Mouse (Mus musculus) embryonic facial prominence, embryonic 12.5 days (tissue): ENCODE measurements at regions not wholly inside any gene's neighbourhood (a gene's known extent, or its start where the extent isn't known, plus 50 kb on each side); places are given as distances from the start of the nearest gene placed in this dataset.

Experiments used
- ATAC-seq: fragments of 200-750 bp; cut with Nextera tagmentation; 2 replicates; pipeline ENCODE4 v1.8.0; 2017; ENCODE audit not compliant: insufficient number of reproducible peaks, insufficient read depth, low FRiP score, low TSS enrichment
- H3K27ac ChIP-seq: fragments of 300-500 bp; sonication (generic); 2 replicates; pipeline ENCODE4 v1.5.1; 2016; ENCODE audit warnings: mild to moderate bottlenecking
- H3K27me3 ChIP-seq: fragments of 300-500 bp; sonication (generic); 2 replicates; pipeline ENCODE4 v1.6.1; 2016; ENCODE audit warnings: mild to moderate bottlenecking, moderate library complexity
- H3K36me3 ChIP-seq: fragments of 300-500 bp; sonication (generic); 2 replicates; pipeline ENCODE4 v1.6.1; 2016; ENCODE audit warnings: mild to moderate bottlenecking
- H3K4me1 ChIP-seq: fragments of 300-500 bp; sonication (generic); 2 replicates; pipeline ENCODE4 v1.6.1; 2016
- H3K4me2 ChIP-seq: fragments of 300-500 bp; sonication (generic); replicated peaks from 2 replicates; pipeline ENCODE4 v1.6.1; 2016; ENCODE audit warnings: mild to moderate bottlenecking, moderate library complexity
- H3K4me3 ChIP-seq: fragments of 300-500 bp; sonication (generic); 2 replicates; pipeline ENCODE4 v1.5.1; 2016; ENCODE audit warnings: mild to moderate bottlenecking
- H3K9ac ChIP-seq: fragments of 300-500 bp; sonication (generic); 2 replicates; pipeline ENCODE4 v1.6.1; 2016; ENCODE audit warnings: mild to moderate bottlenecking, moderate library complexity
- H3K9me3 ChIP-seq: fragments of 300-500 bp; sonication (generic); 2 replicates; pipeline ENCODE4 v1.6.1; 2016; ENCODE audit warnings: mild to moderate bottlenecking, moderate library complexity
- whole genome bisulfite sequencing: fragments of 180-500 bp; shearing (Covaris S2); methylation state at CpG from one replicate; pipeline ENCODE4 v1.1.7; 2016; 5-methylcytosine and 5-hydroxymethylcytosine counted together

- no peaks in the 10 kb centered on the region for H3K9me3 ChIP-seq
Observed at GRCm38 (mm10) chr6:147759485-147759884, 283.9 kb downstream of the Ccdc91 start.

GRCm38 (mm10) chr6:147760113-147760512, 284.5 kb downstream of the Ccdc91 start:
- H3K4me2 ChIP-seq, result no peak overlapping the region
- H3K9ac ChIP-seq, result no peak overlapping the region
- WGBS, result 79% methylated on average over 2 of the region's 2 CpGs
- H3K27ac ChIP-seq, result no peak overlapping the region
- no peaks in the 10 kb centered on the region for H3K27me3 ChIP-seq
- H3K4me1 ChIP-seq, result peaks cover 8% of the 10 kb centered on the region; the same call in 1 of the 2 replicates
- H3K36me3 ChIP-seq, result no peaks in the 10 kb centered on the region
- no peaks in the 10 kb centered on the region for H3K9me3 ChIP-seq
- H3K4me3 ChIP-seq, result no peak overlapping the region
- ATAC-seq, result no peak

More at GRCm38 (mm10) chr6:147759485-147759884, 283.9 kb downstream of the Ccdc91 start:
- Histone ChIP-seq H3K4me1 (peaks cover 8% of the 10 kb centered on the region; the same call in 1 of the 2 replicates), H3K27ac (no peak overlapping the region), H3K9ac (no peak overlapping the region), H3K27me3 (no peaks in the 10 kb centered on the region), H3K36me3 (no peaks in the 10 kb centered on the region), H3K4me3 (no peak overlapping the region), H3K4me2 (no peak overlapping the region)
- WGBS, result 88% methylated on average over 7 of the region's 7 CpGs
- ATAC-seq, result no peak

- no peaks in the 10 kb centered on the region for H3K9me3 ChIP-seq
- no peaks in the 10 kb centered on the region for H3K4me1 ChIP-seq
- no peak overlapping the region for H3K27ac ChIP-seq
- no peak overlapping the region for H3K4me2 ChIP-seq
- 77% methylated on average over 1 of the region's 1 CpGs for WGBS
- H3K36me3 ChIP-seq, result no peaks in the 10 kb centered on the region
- no peaks in the 10 kb centered on the region for H3K27me3 ChIP-seq
- H3K4me3 ChIP-seq, result no peak overlapping the region
- H3K9ac ChIP-seq, result no peak overlapping the region
- no peak for ATAC-seq
Observed at GRCm38 (mm10) chr6:147765241-147765640, 281.8 kb upstream of the Far2 start.

- WGBS, result 78% methylated on average over 5 of the region's 5 CpGs
- H3K9ac ChIP-seq, result no peak overlapping the region
- ATAC-seq, result no peak
- no peaks in the 10 kb centered on the region for H3K4me1 ChIP-seq
- H3K27ac ChIP-seq, result no peak overlapping the region
- no peaks in the 10 kb centered on the region for H3K27me3 ChIP-seq
- no peak overlapping the region for H3K4me3 ChIP-seq
- H3K36me3 ChIP-seq, result no peaks in the 10 kb centered on the region
- H3K4me2 ChIP-seq, result no peak overlapping the region
- H3K9me3 ChIP-seq, result no peaks in the 10 kb centered on the region
Observed at GRCm38 (mm10) chr6:147769180-147769579, 277.9 kb upstream of the Far2 start.

GRCm38 (mm10) chr6:147770034-147770433, 277.0 kb upstream of the Far2 start:
- Histone ChIP-seq H3K36me3 (no peaks in the 10 kb centered on the region), H3K27me3 (no peaks in the 10 kb centered on the region), H3K4me3 (no peak overlapping the region), H3K4me2 (no peak overlapping the region), H3K9ac (no peak overlapping the region), H3K9me3 (no peaks in the 10 kb centered on the region), H3K27ac (no peak overlapping the region), H3K4me1 (no peaks in the 10 kb centered on the region)
- ATAC-seq, result no peak

- Histone ChIP-seq H3K9me3 (no peaks in the 10 kb centered on the region), H3K4me1 (no peaks in the 10 kb centered on the region), H3K27me3 (no peaks in the 10 kb centered on the region), H3K4me3 (no peak overlapping the region), H3K9ac (no peak overlapping the region), H3K27ac (no peak overlapping the region), H3K36me3 (no peaks in the 10 kb centered on the region), H3K4me2 (no peak overlapping the region)
- 27% methylated on average over 4 of the region's 4 CpGs for WGBS
- peak; percentile 64 for ATAC-seq
Observed at GRCm38 (mm10) chr6:147771411-147771810, 275.6 kb upstream of the Far2 start.

- Histone ChIP-seq H3K4me3 (no peak overlapping the region), H3K27me3 (no peaks in the 10 kb centered on the region), H3K9ac (no peak overlapping the region), H3K4me2 (no peak overlapping the region), H3K4me1 (no peaks in the 10 kb centered on the region), H3K36me3 (no peaks in the 10 kb centered on the region), H3K9me3 (no peaks in the 10 kb centered on the region), H3K27ac (no peak overlapping the region)
- WGBS, result 80% methylated on average over 10 of the region's 10 CpGs
- ATAC-seq, result no peak
Observed at GRCm38 (mm10) chr6:147773904-147774303, 273.2 kb upstream of the Far2 start.

GRCm38 (mm10) chr6:147774626-147775025, 272.4 kb upstream of the Far2 start:
- H3K4me3 ChIP-seq, result no peak overlapping the region
- ATAC-seq, result no peak
- H3K27me3 ChIP-seq, result no peaks in the 10 kb centered on the region
- H3K4me2 ChIP-seq, result no peak overlapping the region
- no peak overlapping the region for H3K27ac ChIP-seq
- H3K36me3 ChIP-seq, result no peaks in the 10 kb centered on the region
- H3K9me3 ChIP-seq, result no peaks in the 10 kb centered on the region
- H3K4me1 ChIP-seq, result no peaks in the 10 kb centered on the region
- 86% methylated on average over 6 of the region's 6 CpGs for WGBS
- no peak overlapping the region for H3K9ac ChIP-seq

GRCm38 (mm10) chr6:147779466-147779865, 267.6 kb upstream of the Far2 start:
- Histone ChIP-seq H3K9me3 (no peaks in the 10 kb centered on the region), H3K9ac (no peak overlapping the region), H3K27ac (no peak overlapping the region), H3K36me3 (no peaks in the 10 kb centered on the region), H3K4me1 (no peaks in the 10 kb centered on the region), H3K27me3 (no peaks in the 10 kb centered on the region), H3K4me3 (no peak overlapping the region), H3K4me2 (no peak overlapping the region)
- no peak for ATAC-seq
- WGBS, result 80% methylated on average over 1 of the region's 1 CpGs

GRCm38 (mm10) chr6:147784249-147784648, 262.8 kb upstream of the Far2 start:
- no peaks in the 10 kb centered on the region for H3K9me3 ChIP-seq
- 88% methylated on average over 2 of the region's 2 CpGs for WGBS
- no peak overlapping the region for H3K4me3 ChIP-seq
- H3K27ac ChIP-seq, result no peak overlapping the region
- ATAC-seq, result no peak
- H3K9ac ChIP-seq, result no peak overlapping the region
- H3K4me1 ChIP-seq, result no peaks in the 10 kb centered on the region
- no peak overlapping the region for H3K4me2 ChIP-seq
- 0 out of 2 replicates have a peak, but pooled peaks cover 3% of the 10 kb centered on the region for H3K27me3 ChIP-seq
- H3K36me3 ChIP-seq, result no peaks in the 10 kb centered on the region

- Histone ChIP-seq H3K4me1 (no peaks in the 10 kb centered on the region), H3K36me3 (no peaks in the 10 kb centered on the region), H3K9me3 (no peaks in the 10 kb centered on the region), H3K27ac (no peak overlapping the region), H3K27me3 (0 out of 2 replicates have a peak, but pooled peaks cover 3% of the 10 kb centered on the region), H3K4me3 (no peak overlapping the region), H3K4me2 (no peak overlapping the region), H3K9ac (no peak overlapping the region)
- no peak for ATAC-seq
- 88% methylated on average over 6 of the region's 6 CpGs for WGBS
Observed at GRCm38 (mm10) chr6:147784854-147785253, 262.2 kb upstream of the Far2 start.

- no peaks in the 10 kb centered on the region for H3K4me1 ChIP-seq
- 0 out of 2 replicates have a peak, but pooled peaks cover 3% of the 10 kb centered on the region for H3K27me3 ChIP-seq
- H3K36me3 ChIP-seq, result no peaks in the 10 kb centered on the region
- 79% methylated on average over 2 of the region's 2 CpGs for WGBS
- ATAC-seq, result no peak
- no peak overlapping the region for H3K9ac ChIP-seq
- H3K9me3 ChIP-seq, result no peaks in the 10 kb centered on the region
- H3K27ac ChIP-seq, result no peak overlapping the region
- no peak overlapping the region for H3K4me3 ChIP-seq
- H3K4me2 ChIP-seq, result no peak overlapping the region
Observed at GRCm38 (mm10) chr6:147788095-147788494, 259.0 kb upstream of the Far2 start.

- 75% methylated on average over 6 of the region's 6 CpGs for WGBS
- ATAC-seq, result no peak
Observed at GRCm38 (mm10) chr6:147789112-147789511, 257.9 kb upstream of the Far2 start.

More at GRCm38 (mm10) chr6:147789112-147789511, 257.9 kb upstream of the Far2 start:
- Histone ChIP-seq H3K36me3 (no peaks in the 10 kb centered on the region), H3K4me3 (no peak overlapping the region), H3K27ac (no peak overlapping the region), H3K9me3 (no peaks in the 10 kb centered on the region), H3K9ac (no peak overlapping the region), H3K4me2 (no peak overlapping the region), H3K4me1 (no peaks in the 10 kb centered on the region), H3K27me3 (0 out of 2 replicates have a peak, but pooled peaks cover 3% of the 10 kb centered on the region)
